Mouse (Mus musculus) cortical plate, adult 2 months (tissue): ENCODE data around the gene Klhl6.

ENCODE experiments used
- CTCF ChIP-seq: fragments of 200-500 bp; IDR thresholded peaks from 2 replicates; pipeline ENCODE4 v1.5.1; 2011; ENCODE audit warnings: mild to moderate bottlenecking, control low read depth, low read length; ENCODE audit not compliant: insufficient read depth; ENCODE audit errors: extremely low read depth
- POLR2A ChIP-seq: fragments of 200-500 bp; IDR thresholded peaks from 2 replicates; pipeline ENCODE4 v1.6.1; 2011; ENCODE audit warnings: mild to moderate bottlenecking, low read length, control low read depth; ENCODE audit not compliant: insufficient read depth; ENCODE audit errors: extremely low read depth

DNA sequence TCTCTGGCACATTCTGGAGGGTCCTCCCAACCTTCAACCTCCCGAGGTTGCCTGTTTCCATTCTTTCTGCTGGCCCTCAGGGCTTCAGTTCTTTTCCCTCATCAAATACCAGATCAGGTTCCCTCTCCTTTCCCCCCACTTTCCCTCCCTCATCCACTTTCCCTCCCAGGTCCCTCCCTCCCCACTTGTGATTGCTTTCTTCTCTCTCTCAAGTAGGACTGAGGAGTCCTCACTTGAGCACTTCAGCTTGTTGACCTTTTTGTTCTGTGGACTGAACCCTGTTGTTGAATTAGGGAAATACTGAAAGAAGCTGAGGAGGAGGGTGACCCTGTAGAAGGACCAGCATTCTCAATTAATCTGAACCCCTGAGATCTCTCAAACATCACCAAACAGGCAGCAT is 23.2 kb upstream of the Klhl6 start:
- TF ChIP-seq CTCF (no peak), POLR2A (no peak)
